Mouse (Mus musculus) heart, postnatal 0 days (tissue): ENCODE data around the gene S100a6.

Source experiments
- CTCF ChIP-seq: IDR thresholded peaks from 2 replicates; pipeline ENCODE4 v1.5.1; 2016; ENCODE audit warnings: antibody characterized with exemption, control low read depth, low read depth
- EP300 ChIP-seq: IDR thresholded peaks from 2 replicates; pipeline ENCODE4 v1.6.1; 2016; ENCODE audit warnings: antibody characterized with exemption, low read depth

DNA sequence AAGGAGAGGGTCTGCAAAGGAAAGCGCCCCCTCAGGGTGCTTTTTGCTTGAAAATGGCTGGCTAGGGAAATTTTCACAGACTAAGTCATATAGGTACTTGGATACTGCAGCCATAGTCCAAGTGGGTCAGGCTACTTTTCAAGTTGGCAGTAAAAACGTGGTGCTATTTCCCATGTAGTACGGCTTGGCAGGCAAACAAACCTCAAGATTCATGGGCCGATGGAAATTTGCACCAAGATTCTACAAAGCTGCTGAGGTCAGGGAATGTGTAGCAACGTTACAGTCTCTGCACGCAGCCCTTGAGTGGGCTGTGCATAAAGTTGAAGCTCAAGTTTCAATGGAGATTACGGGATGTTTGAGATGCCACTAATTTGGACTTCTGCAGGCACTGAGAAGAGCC lies 33.2 kb upstream of the S100a6 start:
- no peak for TF ChIP-seq CTCF
- no peak for TF ChIP-seq EP300
